Mouse (Mus musculus) spleen, adult 2 months (tissue): ENCODE measurements around the gene Parp3.

Experiments
- CTCF ChIP-seq: fragments of 200-500 bp; IDR thresholded peaks from 2 replicates; pipeline ENCODE4 v1.5.1; 2011; ENCODE audit warnings: mild to moderate bottlenecking, inconsistent platforms; ENCODE audit not compliant: insufficient read depth, insufficient read length, insufficient replicate concordance; ENCODE audit errors: extremely low read depth
- POLR2A ChIP-seq: fragments of 200-500 bp; IDR thresholded peaks from 2 replicates; pipeline ENCODE4 v1.6.1; 2011; ENCODE audit warnings: low read depth, low read length, inconsistent platforms

- TF ChIP-seq CTCF (no peak), POLR2A (no peak)
These were observed 56.1 kb downstream of the Parp3 start for GRCm38 (mm10) chr9:106420608-106421007.
